Mouse (Mus musculus): ENCODE measurements around the gene Nob1.
A peak's percentile ranks its signal among the peaks of the same experiment; 100 is the strongest.

The Nob1 gene

DNA sequence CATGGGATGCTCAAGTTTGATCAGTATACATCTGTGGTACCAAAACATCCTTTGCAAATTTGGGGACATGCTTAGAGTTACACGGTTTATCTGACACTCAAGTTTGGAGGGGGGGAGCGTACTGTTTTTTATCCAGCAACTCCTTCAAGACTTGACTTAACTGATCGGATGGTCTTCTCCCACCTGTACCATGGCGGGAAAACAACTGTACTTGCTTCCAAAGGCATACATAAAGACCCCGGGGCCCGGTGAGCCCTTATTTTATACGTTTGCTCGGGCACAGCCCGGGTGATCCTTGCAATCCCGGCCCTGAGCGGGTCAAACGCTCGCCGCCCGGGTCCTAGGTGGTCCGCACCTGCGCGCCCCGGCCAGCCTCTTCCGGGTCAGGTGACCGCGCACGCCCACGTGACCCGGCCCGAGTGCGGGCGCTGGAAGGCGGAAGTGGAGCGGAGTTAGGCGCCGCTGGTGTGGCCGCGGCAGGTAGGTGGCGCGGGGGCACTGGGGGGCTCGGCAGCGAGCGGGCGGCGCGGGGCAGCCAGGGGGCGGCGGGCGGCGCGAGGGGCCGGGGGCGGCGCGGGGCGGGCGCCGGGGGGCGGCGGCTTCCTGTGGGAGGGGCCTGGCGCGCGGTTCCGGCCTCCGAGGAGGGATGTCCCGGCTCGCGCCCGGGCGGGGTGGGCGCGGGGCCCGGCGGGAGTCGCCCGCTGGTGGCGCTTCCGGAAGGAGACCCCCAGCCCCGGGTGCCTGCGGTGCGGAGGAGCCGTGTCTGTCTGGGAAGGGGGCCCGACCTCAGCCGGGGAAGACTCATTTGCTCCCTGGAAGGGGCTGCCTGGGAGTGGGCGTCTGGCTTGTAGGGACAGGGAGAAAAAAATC lies 11.3 kb upstream of the Nob1 start, which contains the start of gene Wwp2:
Gene Wwp2, plus strand, starts transcription at position 404 of the 870 bp plus-strand sequence.
- DNase-seq: peak; percentile 84

DNA sequence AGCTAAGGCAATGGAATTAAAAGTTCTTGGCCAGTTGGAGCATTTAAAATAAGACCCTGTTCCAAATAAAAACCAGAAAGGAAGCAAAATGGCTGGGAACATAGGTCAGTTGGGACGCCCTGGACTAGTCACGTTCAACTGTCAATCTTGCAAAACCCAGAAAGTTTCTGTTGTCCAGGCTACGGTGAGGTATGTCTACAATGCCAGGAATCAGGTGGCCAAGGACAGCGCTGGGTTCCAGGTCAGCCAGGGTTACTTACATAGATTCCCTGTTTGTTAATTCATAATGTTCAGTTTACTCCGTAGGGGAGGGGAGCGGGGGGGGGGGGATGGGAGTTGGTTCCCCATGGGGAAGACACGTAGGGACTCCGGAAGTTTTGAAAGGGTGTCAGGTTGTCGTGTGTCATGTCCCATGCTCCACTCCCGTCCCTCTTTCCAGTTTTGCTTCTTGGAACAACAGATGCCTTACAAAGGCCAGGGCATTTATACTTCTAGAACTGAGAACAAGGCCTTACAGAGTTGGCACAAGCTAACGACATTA lies 10.6 kb upstream of the Nob1 start:
- no peak for DNase-seq

GRCm38 (mm10) chr8:107430821-107431220 lies 6.0 kb upstream of the Nob1 start:
- no peak for DNase-seq

GRCm38 (mm10) chr8:107425230-107425597 lies 363 bp upstream of the Nob1 start:
- DNase-seq: no peak

- no peak for DNase-seq
Observed at GRCm38 (mm10) chr8:107424176-107424575, 675 bp downstream of the Nob1 start.

DNA sequence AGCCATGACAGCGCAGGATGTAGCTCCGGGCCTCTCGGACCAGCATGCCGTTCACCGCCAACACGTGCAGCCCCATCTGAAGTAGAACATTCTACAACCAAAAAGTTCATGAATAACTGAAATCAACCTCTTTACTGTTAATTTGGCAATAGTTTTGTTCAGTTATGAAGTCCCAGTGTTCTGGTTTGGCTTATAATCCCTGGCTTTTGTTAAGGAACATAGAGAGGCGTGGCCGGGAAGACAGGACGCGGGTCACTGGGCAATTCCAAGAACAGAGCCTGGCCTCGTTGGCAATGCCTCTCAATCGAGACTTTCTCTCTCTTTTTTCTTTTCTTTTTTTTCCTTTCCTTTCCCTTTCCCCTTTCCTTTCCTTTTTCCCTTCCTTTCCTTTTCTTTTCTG lies 7.8 kb downstream of the Nob1 start:
- DNase-seq: no peak

- DNase-seq: no peak
Observed at GRCm38 (mm10) chr8:107413881-107414280, 11.0 kb downstream of the Nob1 start.

- no peak for DNase-seq
Observed at GRCm38 (mm10) chr8:107412552-107412951, 12.3 kb downstream of the Nob1 start.

DNA sequence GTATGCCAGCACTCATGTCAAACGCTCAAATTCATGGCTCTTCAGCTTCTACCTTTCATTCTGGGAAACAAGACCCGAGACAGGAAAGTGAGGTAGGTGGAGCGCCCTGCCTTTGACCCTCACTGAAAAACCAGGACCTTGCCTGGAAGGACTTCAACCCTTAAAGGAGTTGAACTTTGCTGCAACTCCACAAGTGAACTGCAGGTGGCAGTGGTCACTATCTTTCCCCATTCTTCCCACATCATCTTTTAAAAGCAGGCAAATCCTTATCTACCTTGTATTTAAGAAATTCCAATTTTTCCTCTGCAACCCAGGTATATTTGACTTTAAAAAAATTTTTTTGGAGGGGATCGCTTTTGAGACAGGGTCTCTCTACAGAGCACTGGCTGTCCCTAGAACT lies 13.5 kb downstream of the Nob1 start:
- DNase-seq: peak; percentile 39

DNA sequence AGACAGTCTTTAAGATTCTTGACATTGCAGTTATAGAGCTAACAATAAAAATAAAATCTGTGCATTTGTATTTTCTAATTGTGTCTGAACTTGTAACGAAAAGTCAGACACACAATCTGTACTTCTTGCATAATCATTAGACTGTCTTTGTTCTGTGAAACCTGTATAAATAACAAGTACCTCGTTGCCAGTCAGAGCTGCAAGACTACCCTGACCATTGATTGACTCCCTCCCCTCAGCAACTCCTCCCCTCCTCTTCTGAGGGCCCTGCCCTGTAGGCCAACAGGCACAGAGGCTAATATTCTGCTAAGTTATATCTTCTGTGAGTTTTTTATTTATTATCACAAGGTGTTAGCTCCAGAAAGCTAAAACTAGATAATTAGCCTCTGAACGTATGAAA lies 18.9 kb downstream of the Nob1 start:
- DNase-seq: peak; percentile 9

- no peak for DNase-seq
Observed at GRCm38 (mm10) chr8:107404057-107404456, 20.8 kb downstream of the Nob1 start.

GRCm38 (mm10) chr8:107403038-107403781 lies 21.6 kb downstream of the Nob1 start, which contains the start of gene Nqo1:
Nqo1 (minus strand) TSS chr8:107403206.
- DNase-seq: peak; percentile 85

DNA sequence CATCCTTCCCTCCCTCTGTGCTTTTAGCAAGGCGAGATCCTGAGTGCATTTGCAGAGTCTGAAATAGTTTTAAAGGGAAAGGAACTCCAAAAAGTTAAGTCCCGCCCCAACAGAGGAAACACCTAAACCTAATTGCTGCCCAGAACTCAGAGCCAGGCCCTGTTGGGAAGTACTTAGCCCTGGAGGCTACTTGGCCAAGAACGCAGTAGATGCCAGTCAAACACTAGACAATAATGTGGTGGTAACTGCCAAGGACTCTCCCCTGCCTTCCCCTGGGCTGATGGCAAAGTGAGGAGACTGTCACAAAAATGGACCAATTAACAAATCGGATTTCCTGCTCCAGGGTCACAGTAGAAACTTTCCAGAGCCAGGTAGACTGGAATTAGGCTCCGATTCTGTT lies 23.0 kb downstream of the Nob1 start:
- no peak for DNase-seq

DNA sequence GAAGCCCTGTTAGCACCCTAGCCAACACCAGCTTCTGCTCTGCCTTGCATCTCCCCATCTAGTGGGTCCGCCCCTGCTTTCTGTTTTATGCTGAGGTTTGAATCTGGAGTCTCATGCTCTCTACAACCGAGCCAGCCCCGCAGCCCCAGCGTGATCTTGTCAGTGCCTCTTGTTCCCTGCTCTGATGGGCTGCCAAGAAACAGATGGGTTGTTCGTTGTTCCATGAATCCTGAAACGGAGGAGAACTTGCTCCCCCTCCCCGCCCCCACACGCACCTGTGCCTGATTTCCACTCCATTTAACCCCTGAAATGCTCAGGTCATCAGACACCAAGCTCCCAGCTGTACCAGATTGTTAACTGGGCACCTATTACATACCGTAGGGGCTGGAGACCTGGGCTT lies 25.4 kb downstream of the Nob1 start:
- no peak for DNase-seq

DNA sequence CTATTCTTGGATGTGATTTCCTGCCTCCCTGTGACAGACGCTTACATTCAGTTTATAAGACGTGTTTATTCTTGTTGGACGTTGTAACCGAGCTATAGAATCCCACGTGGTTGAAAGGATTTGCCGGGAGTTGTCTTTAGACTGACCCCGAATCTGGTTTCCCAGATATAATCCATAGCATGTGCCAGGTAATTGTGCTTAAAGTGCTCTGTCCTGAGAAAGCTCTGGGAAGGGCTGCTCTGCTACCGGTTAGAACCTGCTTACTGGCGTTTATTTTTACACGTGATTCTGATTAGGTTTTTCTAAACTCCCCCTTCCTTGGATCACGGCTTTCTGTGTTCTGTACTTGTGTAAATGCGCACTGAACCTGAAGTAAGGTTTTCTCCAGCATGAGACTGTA lies 27.2 kb downstream of the Nob1 start:
- DNase-seq: no peak

DNA sequence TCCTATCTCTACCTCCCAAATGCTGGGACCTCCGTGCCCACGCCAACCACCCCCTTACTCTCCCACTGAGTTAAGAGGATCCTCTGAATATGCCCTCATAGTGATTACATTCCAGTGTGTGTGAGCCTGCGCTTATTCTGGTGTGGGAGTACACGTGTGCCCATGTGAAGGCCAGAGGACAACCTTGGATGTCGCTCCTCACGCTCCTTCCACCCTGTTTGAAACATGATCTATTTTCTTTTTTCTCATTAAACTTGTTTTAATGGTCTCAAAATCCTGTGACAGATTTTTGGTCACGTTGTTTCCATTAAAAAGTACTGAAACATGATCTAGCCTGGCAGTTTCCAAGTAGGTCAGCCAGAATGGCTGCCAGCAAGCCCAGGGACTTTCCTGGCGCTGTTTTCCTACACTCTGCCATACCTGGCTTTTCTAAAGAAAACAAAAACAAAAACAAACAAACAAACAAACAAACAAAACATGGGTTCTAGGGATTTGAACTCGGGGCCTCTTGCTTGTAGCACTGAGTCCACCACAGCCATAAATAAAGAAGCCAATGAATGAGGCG lies 28.7 kb downstream of the Nob1 start:
- DNase-seq: no peak

DNA sequence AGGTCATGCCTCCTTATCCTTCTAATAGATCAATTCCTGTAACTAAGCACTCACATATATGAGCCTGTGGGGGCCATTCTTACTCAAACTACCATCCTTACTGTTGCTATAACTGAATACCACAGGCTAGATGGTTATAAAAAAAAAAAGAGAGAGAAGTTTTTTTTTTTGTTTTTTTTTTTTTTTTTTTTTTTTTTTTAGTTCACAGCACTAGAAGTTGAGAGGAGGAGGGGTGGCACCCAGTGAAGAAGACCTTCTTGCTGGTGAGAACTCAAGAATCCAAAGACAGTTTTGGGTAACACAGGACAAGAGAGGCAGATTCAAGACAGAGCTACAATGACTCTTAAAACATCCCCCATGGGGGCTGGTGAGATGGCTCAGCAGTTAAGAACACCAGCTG lies 29.5 kb downstream of the Nob1 start:
- DNase-seq: no peak

GRCm38 (mm10) chr8:107391136-107391516 lies 33.7 kb downstream of the Nob1 start:
- DNase-seq: no peak

- no peak for DNase-seq
Observed at GRCm38 (mm10) chr8:107390476-107391135, 34.2 kb downstream of the Nob1 start.

- DNase-seq: peak; percentile 59
Observed at GRCm38 (mm10) chr8:107389557-107389956, 35.3 kb downstream of the Nob1 start.

- peak; percentile 66 for DNase-seq
Observed at GRCm38 (mm10) chr8:107387861-107388260, 37.0 kb downstream of the Nob1 start.

GRCm38 (mm10) chr8:107386642-107387041 lies 38.2 kb downstream of the Nob1 start:
- peak; percentile 44 for DNase-seq

DNA sequence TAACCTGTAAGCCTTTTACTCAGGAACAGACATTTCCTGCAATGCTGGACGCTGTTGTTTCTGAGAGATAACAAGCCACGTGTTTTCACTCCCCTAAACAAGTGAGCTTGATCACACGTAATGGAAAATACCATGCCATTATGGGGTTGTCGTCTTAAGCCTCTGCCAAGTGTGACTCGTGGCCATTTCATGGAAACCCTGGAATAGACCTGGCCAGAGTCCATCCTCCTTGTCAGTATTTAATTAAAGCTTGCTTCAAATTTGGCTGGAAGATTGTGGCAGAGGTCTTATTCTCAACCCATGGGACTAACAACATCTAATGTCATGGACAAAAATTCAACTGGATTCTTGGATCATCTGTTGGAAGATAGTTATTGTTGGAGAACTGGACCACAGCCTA lies 38.7 kb downstream of the Nob1 start:
- no peak for DNase-seq
